Mouse (Mus musculus) central nervous system, embryonic 14 days (tissue): ENCODE results near the gene Tank. TPM values are rescaled to one million over a fixed set of nuclear protein-coding genes. Genes with fewer than 3 reads are reported as not detected.

Experiments
- polyA plus RNA-seq: library from polyadenylated mRNA; depleted of rRNA; stranded (reverse); fragments of >200 nt; gene quantifications from 2 replicates; pipeline ENCODE4 v1.2.3, GENCODE M21; 2012; rRNA removed

The Tank gene
- 20.8 and 21.1 TPM in 2 replicates for polyA plus RNA-seq

DNA sequence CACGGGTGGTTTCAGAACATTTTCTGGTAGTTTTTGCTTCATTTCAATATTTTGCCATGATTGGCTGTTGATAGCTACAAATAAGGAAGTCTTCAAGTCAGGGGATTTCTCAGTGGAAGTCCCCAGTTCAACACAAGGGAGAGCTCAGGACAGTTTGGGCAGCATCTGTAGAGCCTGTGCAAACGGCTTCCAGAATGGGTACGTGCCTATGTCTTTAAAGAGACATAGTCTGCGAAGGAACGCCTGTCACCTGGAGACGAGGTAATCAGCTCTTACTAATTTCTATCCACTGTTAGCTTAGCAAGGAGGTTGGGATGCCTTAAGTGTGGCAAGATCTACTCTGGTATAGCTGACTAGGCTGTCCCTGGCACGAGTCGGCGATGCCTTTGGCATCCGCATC lies at the start of gene Tank:
Tank (plus strand) TSS at position 153 of the 400 bp plus-strand sequence.

Other genes with a start within 250 kb of the Tank start
- 110 and 121 TPM in 2 replicates for gene Psmd14, start 133.1 kb downstream of the Tank start, polyA plus RNA-seq
- 35.6 and 71.2 TPM in 2 replicates for gene Tbr1, start 224.3 kb downstream of the Tank start, polyA plus RNA-seq